In the genomic region with DNA sequence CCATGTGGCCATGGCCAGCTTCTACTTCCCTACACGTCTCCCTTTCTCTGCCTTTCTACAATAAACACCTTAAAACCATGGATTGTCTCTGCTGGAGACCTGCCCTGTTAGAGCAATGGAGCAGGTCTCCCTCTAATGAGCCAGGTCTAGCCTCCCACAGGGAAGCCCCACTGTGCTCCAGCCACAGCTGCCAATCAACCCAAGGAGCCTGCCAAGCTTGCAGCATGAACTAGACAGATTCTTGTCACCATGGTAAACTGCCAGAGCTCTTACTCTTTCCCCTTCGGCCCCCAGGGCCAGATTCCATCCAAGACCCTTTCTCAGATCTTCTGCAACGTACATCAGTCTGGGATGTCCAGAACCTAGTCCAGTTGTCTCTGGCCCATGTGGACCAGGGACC, we compare ENCODE assay signal across 21 mouse cellular contexts.
"Had no signal": no experiment of that assay in that cellular context is flagged by ENCODE, and none has a peak within 500 bp of the region (broad histone marks: within the 10 kb centered on the region; RNA-seq: fewer than 3 reads in every experiment).

No protein-coding gene starts in this region.

- H3K9ac ChIP-seq: limb, embryonic 12.5 days; limb, embryonic 15.5 days; liver, embryonic 14.5 days; liver, postnatal 0 days; lung, embryonic 14.5 days; midbrain, embryonic 12.5 days; midbrain, embryonic 15.5 days; neural tube, embryonic 12.5 days; neural tube, embryonic 15.5 days had no signal

- ATAC-seq: liver, postnatal 0 days; lung, postnatal 0 days; midbrain, embryonic 15.5 days had no signal

- H3K9me3 ChIP-seq: limb, embryonic 12.5 days; limb, embryonic 15.5 days; midbrain, embryonic 12.5 days; midbrain, embryonic 15.5 days; neural tube, embryonic 12.5 days; neural tube, embryonic 15.5 days had no signal

- H3K4me3 ChIP-seq: limb, embryonic 12.5 days; limb, embryonic 15.5 days; midbrain, embryonic 12.5 days; midbrain, embryonic 15.5 days; neural tube, embryonic 12.5 days; neural tube, embryonic 15.5 days had no signal

- H3K27ac ChIP-seq: limb, embryonic 12.5 days; limb, embryonic 15.5 days; liver, embryonic 14.5 days; macrophage; midbrain, embryonic 12.5 days; midbrain, embryonic 15.5 days; neural tube, embryonic 12.5 days; neural tube, embryonic 15.5 days had no signal

- H3K27me3 ChIP-seq: limb, embryonic 12.5 days; limb, embryonic 15.5 days; midbrain, embryonic 12.5 days; midbrain, embryonic 15.5 days; neural tube, embryonic 12.5 days; neural tube, embryonic 15.5 days had no signal

- H3K4me2 ChIP-seq: limb, embryonic 12.5 days; limb, embryonic 15.5 days; liver, embryonic 11.5 days; lung, embryonic 14.5 days; midbrain, embryonic 12.5 days; midbrain, embryonic 15.5 days; neural tube, embryonic 12.5 days; neural tube, embryonic 15.5 days had no signal

- DNase-seq: kidney, adult 8-10 months; kidney, postnatal 14 days; kidney, postnatal 4 days; liver, postnatal 0 days; lung, embryonic 14.5 days; right cerebral cortex, adult 18-20 months; right cerebral cortex, postnatal 14 days; right cerebral cortex, postnatal 4 days; thymus, adult 2 months; thymus, postnatal 14 days; thymus, postnatal 4 days had no signal

- H3K36me3 ChIP-seq: limb, embryonic 12.5 days; limb, embryonic 15.5 days; midbrain, embryonic 12.5 days; midbrain, embryonic 15.5 days; neural tube, embryonic 12.5 days; neural tube, embryonic 15.5 days had no signal

- H3K4me1 ChIP-seq: limb, embryonic 12.5 days; limb, embryonic 15.5 days; midbrain, embryonic 12.5 days; midbrain, embryonic 15.5 days; neural tube, embryonic 12.5 days; neural tube, embryonic 15.5 days had no signal
